Mouse (Mus musculus) liver, embryonic 16.5 days (tissue): ENCODE data around the gene Ociad1. TPM values are rescaled to one million over a fixed set of nuclear protein-coding genes. Genes with fewer than 3 reads are reported as not detected.

Experiments
- ATAC-seq: fragments of 200-750 bp; cut with Nextera tagmentation; 2 replicates; pipeline ENCODE4 v1.8.0; 2017; ENCODE audit warnings: low read depth, mild to moderate bottlenecking, moderate number of reproducible peaks, moderate library complexity
- H3K27ac ChIP-seq: fragments of 300-500 bp; sonication (generic); 2 replicates; pipeline ENCODE4 v1.5.1; 2014; ENCODE audit warnings: mild to moderate bottlenecking, low read length
- H3K27me3 ChIP-seq: fragments of 300-500 bp; sonication (generic); 2 replicates; pipeline ENCODE4 v1.6.1; 2014; ENCODE audit warnings: low read depth, low read length, mixed read lengths; ENCODE audit not compliant: control insufficient read depth, insufficient read depth
- H3K36me3 ChIP-seq: fragments of 300-500 bp; sonication (generic); 2 replicates; pipeline ENCODE4 v1.6.1; 2014; ENCODE audit warnings: mild to moderate bottlenecking; ENCODE audit not compliant: control insufficient read depth, insufficient read depth
- H3K4me1 ChIP-seq: fragments of 300-500 bp; sonication (generic); 2 replicates; pipeline ENCODE4 v1.6.1; 2014; ENCODE audit warnings: low read depth, low read length, mixed read lengths; ENCODE audit not compliant: control insufficient read depth
- H3K4me2 ChIP-seq: fragments of 300-500 bp; sonication (generic); 2 replicates; pipeline ENCODE4 v1.6.1; 2014; ENCODE audit warnings: low read depth, low read length, mixed read lengths
- H3K4me3 ChIP-seq: fragments of 300-500 bp; sonication (generic); 2 replicates; pipeline ENCODE4 v1.5.1; 2014; ENCODE audit warnings: low read depth, mild to moderate bottlenecking, low read length
- H3K9ac ChIP-seq: fragments of 300-500 bp; sonication (generic); 2 replicates; pipeline ENCODE4 v1.6.1; 2014; ENCODE audit warnings: low read depth, low read length
- H3K9me3 ChIP-seq: fragments of 300-500 bp; sonication (generic); replicated peaks from 2 replicates; pipeline ENCODE4 v1.6.1; 2016; ENCODE audit warnings: low read length; ENCODE audit not compliant: control insufficient read depth
- WGBS: fragments of 180-500 bp; shearing (Covaris S2); extraction: QIAGEN DNeasy Blood & Tissue Kit; methylation state at CpG from one replicate; pipeline ENCODE4 v1.1.7; 2014; ENCODE audit not compliant: insufficient replicate concordance; 5-methylcytosine and 5-hydroxymethylcytosine counted together
- polyA plus RNA-seq: library from polyadenylated mRNA; unstranded; fragments of >200 nt; fragmentation: Nextera tagmentation; extraction: Ambion mirVana; gene quantifications from 2 replicates; pipeline ENCODE4 v1.2.1, GENCODE M21; 2015

Ociad1 gene
- polyA plus RNA-seq, 1 experiment from 2014 or later, result 108 TPM

DNA sequence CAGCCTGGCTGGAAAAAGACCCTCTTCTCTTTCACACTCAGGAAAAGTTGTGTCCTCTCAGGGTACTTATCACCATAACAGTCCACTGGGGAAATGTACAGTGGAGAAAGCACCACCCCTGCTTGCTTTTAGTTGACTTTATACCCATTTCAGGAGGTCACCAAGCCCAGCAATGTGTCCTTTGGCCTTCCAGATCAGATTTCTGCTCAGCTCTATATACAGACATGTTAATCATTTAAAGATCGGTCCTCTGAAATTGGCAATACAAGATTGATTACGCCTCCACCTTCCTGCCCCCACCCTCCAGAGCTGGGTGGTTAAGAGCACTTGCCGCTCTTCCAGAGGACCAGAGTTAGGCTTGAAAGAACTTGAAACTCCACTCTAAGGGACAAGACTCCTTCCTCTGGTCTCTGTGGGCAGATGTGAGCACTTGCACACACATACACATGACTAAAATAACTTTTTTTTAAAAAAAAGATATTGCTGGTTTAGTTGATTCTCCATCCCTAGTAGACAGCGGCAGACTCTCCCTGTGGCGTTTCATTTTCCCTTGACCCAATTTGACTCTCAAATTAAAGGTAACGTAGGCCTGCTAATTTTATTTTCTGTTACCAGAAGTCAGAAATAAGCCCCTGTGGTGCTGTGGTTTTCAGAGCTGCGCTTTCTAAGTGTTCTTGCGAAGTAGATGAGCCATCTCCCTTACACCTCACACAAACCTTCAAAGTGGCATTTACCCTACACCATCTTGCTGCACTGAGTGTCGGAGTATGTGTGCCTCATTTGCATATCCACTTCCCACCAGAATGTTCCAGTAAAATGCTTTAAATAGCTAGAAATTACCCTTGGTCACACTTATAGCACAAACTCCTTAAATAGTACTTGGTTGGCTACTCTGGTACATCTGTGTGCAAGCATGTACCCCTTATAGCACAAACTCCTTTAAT lies 47.5 kb downstream of the Ociad1 start:
- Histone ChIP-seq H3K4me3 (no peak overlapping the region), H3K36me3 (no peaks in the 10 kb centered on the region), H3K27me3 (peaks cover 13% of the 10 kb centered on the region), H3K4me2 (no peak overlapping the region), H3K4me1 (no peaks in the 10 kb centered on the region; the same call in none of the 2 replicates), H3K27ac (no peak overlapping the region), H3K9ac (no peak overlapping the region), H3K9me3 (no peaks in the 10 kb centered on the region)
- WGBS, result 70% methylated on average over 9 of the region's 9 CpGs
- peak; percentile 66 for ATAC-seq

DNA sequence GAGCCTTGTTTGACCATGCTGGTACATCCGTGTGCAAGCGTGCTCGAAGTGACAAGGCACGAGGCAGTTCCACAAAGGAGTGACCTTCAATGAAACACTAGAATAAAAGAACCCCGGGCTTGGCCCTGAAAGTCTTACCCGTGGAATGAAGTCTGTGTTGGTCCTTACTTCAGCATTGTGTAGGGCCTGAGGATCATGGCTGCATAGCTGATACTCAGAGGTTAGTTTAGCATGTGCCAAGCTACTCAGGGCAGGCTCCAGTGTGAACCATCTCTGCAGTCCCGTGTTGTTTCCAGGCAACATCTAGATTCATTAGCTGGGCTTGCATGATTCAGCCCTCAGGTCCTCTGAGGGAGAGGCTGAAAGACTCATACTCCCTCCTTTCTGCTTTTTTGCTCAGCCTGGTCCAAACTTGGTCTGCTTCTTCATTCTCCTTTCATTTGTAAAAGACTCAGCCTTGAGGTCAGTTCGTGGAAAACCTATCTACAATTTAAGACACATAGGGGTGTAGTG lies 48.2 kb downstream of the Ociad1 start, which contains the start of gene Ociad2:
Gene Ociad2 (minus strand): TSS at position 306 of the 513 bp plus-strand sequence.
- Histone ChIP-seq H3K4me3 (no peak within 1 kb of the TSS), H3K4me2 (no peak within 1 kb of the TSS), H3K27me3 (peaks cover 15% of the 10 kb centered on the region), H3K27ac (no peak within 1 kb of the TSS), H3K4me1 (no peaks in the 10 kb centered on the region; the same call in none of the 2 replicates), H3K9ac (no peak within 1 kb of the TSS), H3K9me3 (no peaks in the 10 kb centered on the region), H3K36me3 (no peaks in the 10 kb centered on the region)
- WGBS, result 65% methylated on average over 8 of the region's 8 CpGs
- no peak for ATAC-seq

DNA sequence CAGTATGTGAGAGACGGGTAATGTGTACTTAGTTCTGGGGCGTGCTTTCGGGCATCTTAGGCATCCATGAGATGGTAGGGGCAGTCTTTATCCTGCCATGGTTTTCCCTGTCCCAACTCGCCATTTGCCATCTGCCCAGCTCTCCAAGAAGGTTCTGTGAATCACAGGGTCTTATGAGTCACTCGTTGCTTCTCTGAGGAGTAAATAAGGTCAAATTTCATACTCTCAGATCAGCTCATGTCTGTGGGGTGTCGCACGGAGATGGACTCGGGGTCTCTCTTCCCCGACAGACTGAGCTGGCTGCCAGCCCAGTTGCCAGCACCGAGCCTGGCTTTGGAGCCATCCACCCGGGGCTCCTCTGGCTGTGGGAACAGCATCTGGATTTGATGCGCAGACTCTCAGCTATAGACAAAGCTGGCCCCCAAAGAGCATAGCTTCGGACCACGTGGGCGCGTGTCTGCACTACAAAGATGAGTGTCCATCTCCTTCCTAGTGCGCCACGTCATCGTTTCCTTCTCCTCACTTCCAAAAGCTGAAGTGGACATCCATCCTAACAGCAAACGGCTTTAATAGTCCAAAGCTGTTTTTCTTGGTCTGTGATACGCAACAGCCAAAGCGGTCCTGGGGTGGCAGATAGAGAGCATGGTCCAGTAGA lies 50.2 kb downstream of the Ociad1 start:
- peaks cover 5% of the 10 kb centered on the region for H3K4me1 ChIP-seq
- WGBS, result 75% methylated on average over 22 of the region's 22 CpGs
- ATAC-seq, result no peak
- no peak overlapping the region for H3K27ac ChIP-seq
- peaks cover 15% of the 10 kb centered on the region for H3K27me3 ChIP-seq
- no peak overlapping the region for H3K9ac ChIP-seq
- H3K4me2 ChIP-seq, result no peak overlapping the region
- H3K4me3 ChIP-seq, result no peak overlapping the region
- no peaks in the 10 kb centered on the region for H3K36me3 ChIP-seq
- no peaks in the 10 kb centered on the region for H3K9me3 ChIP-seq

- Histone ChIP-seq H3K4me2 (no peak overlapping the region), H3K36me3 (no peaks in the 10 kb centered on the region), H3K4me1 (peaks cover 7% of the 10 kb centered on the region), H3K9ac (no peak overlapping the region), H3K4me3 (no peak overlapping the region), H3K27me3 (peaks cover 12% of the 10 kb centered on the region), H3K9me3 (no peaks in the 10 kb centered on the region), H3K27ac (no peak overlapping the region)
- 69% methylated on average over 10 of the region's 10 CpGs for WGBS
- ATAC-seq, result no peak
These were observed 51.7 kb downstream of the Ociad1 start for GRCm38 (mm10) chr5:73344310-73344709.

DNA sequence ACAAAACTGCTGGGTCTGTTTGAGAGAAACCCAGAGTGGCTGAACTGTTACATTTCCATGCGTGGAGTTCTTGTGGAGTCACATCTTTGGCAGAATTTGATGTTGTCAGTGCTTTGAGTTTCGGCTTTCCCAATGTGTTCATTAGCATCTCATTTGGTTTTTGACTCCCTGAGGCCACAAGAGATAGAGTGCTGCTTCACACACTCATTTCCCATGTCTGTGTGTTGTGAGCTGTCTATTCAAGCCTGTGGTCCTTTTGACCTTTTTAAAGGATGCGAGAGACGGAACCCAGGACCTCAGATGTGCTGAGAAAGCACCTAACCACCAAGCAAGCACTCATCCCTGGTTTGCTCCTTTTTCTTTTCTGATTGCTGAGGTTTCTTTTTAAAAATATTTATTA lies 52.7 kb downstream of the Ociad1 start:
- WGBS, result 73% methylated on average over 4 of the region's 4 CpGs
- Histone ChIP-seq H3K27ac (no peak overlapping the region), H3K4me1 (peaks cover 7% of the 10 kb centered on the region)

GRCm38 (mm10) chr5:73349514-73349913 lies 56.9 kb downstream of the Ociad1 start:
- no peaks in the 10 kb centered on the region for H3K9me3 ChIP-seq

More for the DNA sequence above, 52.7 kb downstream of the Ociad1 start:
- Histone ChIP-seq H3K9me3 (no peaks in the 10 kb centered on the region), H3K36me3 (no peaks in the 10 kb centered on the region), H3K4me3 (no peak overlapping the region), H3K9ac (no peak overlapping the region), H3K4me2 (no peak overlapping the region), H3K27me3 (peaks cover 12% of the 10 kb centered on the region)
- ATAC-seq, result no peak

DNA sequence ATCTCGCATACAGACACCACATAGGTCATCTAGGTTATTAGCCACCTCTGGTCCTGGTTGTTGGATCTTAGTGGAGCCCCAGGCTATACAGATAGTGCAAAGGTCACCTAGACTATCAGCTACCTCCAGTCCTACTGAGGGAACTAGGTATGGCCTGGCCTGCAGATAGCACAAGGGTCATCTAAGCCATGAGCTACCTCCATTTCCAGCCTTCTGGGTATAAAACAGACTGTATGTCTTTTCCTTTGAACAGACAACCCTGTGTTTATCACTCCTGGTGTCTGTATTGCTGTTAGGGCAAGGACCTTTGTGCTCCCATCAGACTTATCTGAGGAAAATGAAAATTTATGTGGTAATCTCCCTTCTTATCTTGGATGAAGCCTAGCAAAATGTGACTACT lies 59.2 kb downstream of the Ociad1 start:
- ATAC-seq, result no peak
- no peaks in the 10 kb centered on the region; the same call in 1 of the 2 replicates for H3K27me3 ChIP-seq
- no peak overlapping the region for H3K4me3 ChIP-seq
- H3K9me3 ChIP-seq, result no peaks in the 10 kb centered on the region
- H3K9ac ChIP-seq, result no peak overlapping the region
- WGBS, result 83% methylated on average over 1 of the region's 1 CpGs
- no peak overlapping the region for H3K4me2 ChIP-seq
- no peak overlapping the region for H3K27ac ChIP-seq
- peaks cover 39% of the 10 kb centered on the region for H3K4me1 ChIP-seq
- no peaks in the 10 kb centered on the region for H3K36me3 ChIP-seq

More at GRCm38 (mm10) chr5:73349514-73349913, 56.9 kb downstream of the Ociad1 start:
- WGBS, result 63% methylated on average over 5 of the region's 5 CpGs
- no peak for ATAC-seq
- Histone ChIP-seq H3K27me3 (peaks cover 5% of the 10 kb centered on the region), H3K4me3 (no peak overlapping the region), H3K9ac (no peak overlapping the region), H3K27ac (no peak overlapping the region), H3K4me1 (peaks cover 26% of the 10 kb centered on the region), H3K36me3 (no peaks in the 10 kb centered on the region), H3K4me2 (no peak overlapping the region)

- H3K4me3 ChIP-seq, result no peak overlapping the region
- H3K4me1 ChIP-seq, result peaks cover 39% of the 10 kb centered on the region
- H3K9ac ChIP-seq, result no peak overlapping the region
- H3K4me2 ChIP-seq, result 0 out of 2 replicates have a peak overlapping the region, but pooled peaks have one; percentile 7
- H3K27me3 ChIP-seq, result no peaks in the 10 kb centered on the region; the same call in 1 of the 2 replicates
- WGBS, result 73% methylated on average over 7 of the region's 7 CpGs
- ATAC-seq, result no peak
- H3K9me3 ChIP-seq, result no peaks in the 10 kb centered on the region
- H3K27ac ChIP-seq, result no peak overlapping the region
- H3K36me3 ChIP-seq, result no peaks in the 10 kb centered on the region
These were observed 60.9 kb downstream of the Ociad1 start for GRCm38 (mm10) chr5:73353519-73353918.
